Mouse (Mus musculus) adrenal gland, postnatal 14 days (tissue): ENCODE measurements at regions not wholly inside any gene's neighbourhood (a gene's known extent, or its start where the extent isn't known, plus 50 kb on each side); places are given as distances from the start of the nearest gene placed in this dataset.

Source experiments
- DNase-seq: peaks from one replicate; pipeline ENCODE4 v3.0.0; 2021; ENCODE audit warnings: mixed read lengths

DNA sequence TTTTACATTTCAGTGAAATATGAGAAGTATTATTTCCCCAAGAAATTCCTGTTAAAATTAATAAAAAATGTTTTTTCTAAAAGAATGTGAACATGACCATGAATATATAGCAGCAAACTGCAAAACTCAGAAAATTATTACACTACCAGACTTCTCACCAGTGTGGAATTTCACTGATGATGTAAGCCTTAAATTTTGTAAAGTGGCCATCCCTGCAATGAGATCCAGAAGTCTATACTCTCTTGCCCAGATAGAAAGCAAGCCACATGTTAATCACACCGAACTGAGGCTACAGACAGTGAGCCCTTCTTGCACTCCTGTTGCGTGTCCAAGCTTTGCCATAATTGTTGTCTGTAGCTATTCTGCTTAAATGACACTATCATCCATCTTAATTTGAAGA lies 62.6 kb upstream of the P3h2 start:
- DNase-seq, result no peak

DNA sequence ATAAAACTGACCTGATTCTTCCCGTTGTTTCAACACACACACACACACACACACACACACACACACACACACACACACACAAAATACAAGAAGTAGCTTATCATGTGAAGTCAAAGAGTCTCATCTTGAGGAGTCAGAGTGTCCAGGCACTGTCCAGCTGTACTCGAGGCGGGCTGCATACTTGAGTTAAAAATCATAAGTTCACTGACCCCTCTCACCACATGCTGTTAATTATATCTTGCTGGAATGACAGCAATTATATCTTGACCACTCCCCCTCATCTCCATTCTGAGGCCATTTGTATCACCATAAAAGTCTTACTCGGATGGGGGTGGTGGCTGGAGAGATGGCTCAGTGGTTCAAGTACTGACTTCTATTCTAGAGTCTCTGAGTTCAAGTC lies 58.5 kb upstream of the P3h2 start:
- DNase-seq, result no peak

- no peak for DNase-seq
These were observed 57.8 kb upstream of the P3h2 start for GRCm38 (mm10) chr16:26163401-26163800.

GRCm38 (mm10) chr16:26157606-26158005 lies 52.0 kb upstream of the P3h2 start:
- no peak for DNase-seq
